Mouse (Mus musculus) hindbrain, embryonic 16.5 days (tissue): ENCODE measurements at regions not wholly inside any gene's neighbourhood (a gene's known extent, or its start where the extent isn't known, plus 50 kb on each side); places are given as distances from the start of the nearest gene placed in this dataset.
"Not testable (repeated sequence)": the region's sequence is repeated elsewhere in the genome, so short reads cannot be mapped to it uniquely, and the experiment has no call there.

Source experiments
- ATAC-seq: fragments of 200-750 bp; cut with Nextera tagmentation; 2 replicates; pipeline ENCODE4 v1.8.0; 2017; ENCODE audit warnings: moderate TSS enrichment, moderate library complexity
- H3K27ac ChIP-seq: fragments of 300-500 bp; sonication (generic); 2 replicates; pipeline ENCODE4 v1.5.1; 2014; ENCODE audit warnings: low read depth, mild to moderate bottlenecking, control low read depth, low read length, moderate library complexity
- H3K27me3 ChIP-seq: fragments of 300-500 bp; sonication (generic); replicated peaks from 2 replicates; pipeline ENCODE4 v1.6.1; 2014; ENCODE audit warnings: low read length; ENCODE audit not compliant: control insufficient read depth, insufficient read depth
- H3K36me3 ChIP-seq: fragments of 300-500 bp; sonication (generic); 2 replicates; pipeline ENCODE4 v1.6.1; 2014; ENCODE audit warnings: mild to moderate bottlenecking, low read length, moderate library complexity, mixed read lengths; ENCODE audit not compliant: control insufficient read depth, insufficient read depth
- H3K4me1 ChIP-seq: fragments of 300-500 bp; sonication (generic); 2 replicates; pipeline ENCODE4 v1.6.1; 2014; ENCODE audit warnings: low read depth, low read length; ENCODE audit not compliant: control insufficient read depth, insufficient read depth
- H3K4me2 ChIP-seq: fragments of 300-500 bp; sonication (generic); 2 replicates; pipeline ENCODE4 v1.6.1; 2014; ENCODE audit warnings: mild to moderate bottlenecking, low read length, control low read depth, moderate library complexity
- H3K4me3 ChIP-seq: fragments of 300-500 bp; sonication (generic); 2 replicates; pipeline ENCODE4 v1.5.1; 2014; ENCODE audit warnings: mild to moderate bottlenecking, low read length, control low read depth, moderate library complexity
- H3K9ac ChIP-seq: fragments of 300-500 bp; sonication (generic); 2 replicates; pipeline ENCODE4 v1.6.1; 2014; ENCODE audit warnings: low read depth, mild to moderate bottlenecking, control low read depth, low read length, moderate library complexity
- H3K9me3 ChIP-seq: fragments of 300-500 bp; sonication (generic); 2 replicates; pipeline ENCODE4 v1.6.1; 2014; ENCODE audit warnings: mild to moderate bottlenecking, low read length, moderate library complexity; ENCODE audit not compliant: control insufficient read depth
- WGBS: fragments of 180-500 bp; shearing (Covaris S2); extraction: QIAGEN DNeasy Blood & Tissue Kit; methylation state at CpG from one replicate; pipeline ENCODE4 v1.1.7; 2014; 5-methylcytosine and 5-hydroxymethylcytosine counted together

GRCm38 (mm10) chr10:10085934-10086333 is 185.1 kb upstream of the Stxbp5 start:
- 81% methylated on average over 4 of the region's 4 CpGs for WGBS
- no peaks in the 10 kb centered on the region for H3K36me3 ChIP-seq
- H3K9me3 ChIP-seq: no peaks in the 10 kb centered on the region
- no peak for ATAC-seq
- no peak overlapping the region for H3K27ac ChIP-seq
- H3K27me3 ChIP-seq: no peaks in the 10 kb centered on the region
- no peaks in the 10 kb centered on the region for H3K4me1 ChIP-seq
- no peak overlapping the region for H3K9ac ChIP-seq
- no peak overlapping the region for H3K4me2 ChIP-seq
- H3K4me3 ChIP-seq: no peak overlapping the region

- Histone ChIP-seq H3K4me3 (no peak overlapping the region), H3K4me1 (no peaks in the 10 kb centered on the region), H3K36me3 (no peaks in the 10 kb centered on the region), H3K27me3 (no peaks in the 10 kb centered on the region), H3K27ac (no peak overlapping the region), H3K9ac (no peak overlapping the region), H3K9me3 (no peaks in the 10 kb centered on the region), H3K4me2 (no peak overlapping the region)
- no peak for ATAC-seq
These were observed 169.3 kb upstream of the Stxbp5 start for GRCm38 (mm10) chr10:10070146-10070545.

DNA sequence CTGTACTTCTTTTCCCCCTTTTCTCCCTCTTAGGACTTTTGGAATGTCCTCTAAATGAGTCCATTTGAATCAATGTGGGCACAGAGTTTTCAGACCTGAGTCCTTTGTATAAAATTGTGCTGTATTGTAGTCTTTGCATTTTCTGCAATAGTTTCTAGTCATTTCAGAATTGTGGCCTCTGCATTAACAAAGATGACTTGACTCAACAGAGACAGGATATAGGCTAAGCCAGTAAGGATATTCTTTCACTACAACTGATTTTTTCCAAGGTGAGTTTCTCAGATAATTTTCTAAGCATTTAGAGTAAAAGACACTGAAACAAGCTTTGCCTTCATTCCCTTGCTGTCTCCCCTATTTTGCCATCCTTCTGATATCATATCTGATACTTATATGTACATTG is 168.8 kb upstream of the Stxbp5 start:
- not testable (repeated sequence) for ATAC-seq, H3K4me3 ChIP-seq, H3K9me3 ChIP-seq, H3K4me2 ChIP-seq, H3K27ac ChIP-seq, H3K9ac ChIP-seq, H3K36me3 ChIP-seq, H3K4me1 ChIP-seq, H3K27me3 ChIP-seq

DNA sequence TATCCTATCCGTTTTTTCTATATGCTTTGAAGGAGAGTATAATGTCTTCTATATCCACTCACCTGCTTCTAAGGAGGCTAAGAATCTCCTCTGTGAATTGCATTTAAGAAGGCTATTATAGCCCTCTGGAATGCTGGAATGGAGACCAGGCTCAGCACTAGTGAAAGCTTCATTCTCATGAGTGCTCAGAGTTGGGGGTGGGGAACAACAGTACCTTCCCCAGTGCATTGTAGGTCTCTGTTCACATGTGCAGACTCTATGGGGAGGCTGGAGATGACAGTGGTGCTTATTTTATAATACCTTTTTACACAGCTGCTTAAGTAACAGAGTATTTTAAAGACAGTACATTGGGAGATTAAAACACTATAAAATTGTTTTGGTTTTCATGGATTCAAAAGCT is 145.9 kb upstream of the Stxbp5 start:
- 74% methylated on average over 1 of the region's 1 CpGs for WGBS
- Histone ChIP-seq H3K4me3 (no peak overlapping the region), H3K4me2 (no peak overlapping the region), H3K9me3 (no peaks in the 10 kb centered on the region), H3K4me1 (no peaks in the 10 kb centered on the region), H3K36me3 (no peaks in the 10 kb centered on the region), H3K27me3 (no peaks in the 10 kb centered on the region), H3K9ac (no peak overlapping the region), H3K27ac (no peak overlapping the region)
- no peak for ATAC-seq

DNA sequence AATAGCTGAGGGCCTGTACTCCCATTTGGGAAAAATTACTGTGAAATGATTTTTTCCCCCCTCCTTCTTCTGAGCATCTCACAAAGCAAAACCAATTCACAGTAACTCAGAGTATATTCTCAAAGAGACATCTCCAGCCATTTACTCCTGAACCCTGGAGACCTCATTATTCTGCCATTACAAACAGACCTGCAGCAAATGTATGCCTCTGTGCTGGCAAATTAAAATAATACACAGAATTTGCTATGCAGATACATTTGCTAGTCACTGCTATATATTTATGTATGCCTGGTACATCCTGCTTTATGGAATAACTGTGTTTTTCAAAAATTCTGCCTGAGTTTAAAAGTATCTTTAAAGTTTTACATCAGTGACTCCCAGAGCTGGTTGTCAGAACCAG is 145.4 kb upstream of the Stxbp5 start:
- no peaks in the 10 kb centered on the region for H3K27me3 ChIP-seq
- no peak overlapping the region for H3K4me3 ChIP-seq
- no peak overlapping the region for H3K4me2 ChIP-seq
- H3K27ac ChIP-seq: no peak overlapping the region
- H3K9me3 ChIP-seq: no peaks in the 10 kb centered on the region
- no peaks in the 10 kb centered on the region for H3K36me3 ChIP-seq
- H3K9ac ChIP-seq: no peak overlapping the region
- no peak for ATAC-seq
- no peaks in the 10 kb centered on the region for H3K4me1 ChIP-seq

DNA sequence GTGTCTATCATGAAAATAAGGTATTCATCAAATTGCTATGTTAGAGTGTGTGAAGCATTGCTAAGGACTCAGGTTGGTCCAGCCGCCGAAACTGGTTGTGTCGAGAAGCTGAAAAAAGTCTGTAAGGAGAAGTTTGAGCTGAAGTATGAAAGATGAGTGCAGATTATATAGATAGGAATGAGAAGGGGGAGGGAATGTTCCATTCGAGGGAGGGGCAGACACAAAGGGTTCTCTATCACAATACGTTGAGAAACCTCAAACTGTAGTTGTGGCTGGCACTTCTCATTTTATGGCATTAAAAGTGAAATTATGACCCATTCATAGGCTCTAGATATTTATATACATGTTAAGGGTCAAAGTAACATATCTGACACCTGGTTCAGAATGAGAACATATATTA is 108.4 kb upstream of the Stxbp5 start:
- WGBS: 96% methylated on average over 5 of the region's 5 CpGs
- Histone ChIP-seq H3K9ac (no peak overlapping the region), H3K36me3 (no peaks in the 10 kb centered on the region), H3K4me3 (no peak overlapping the region), H3K4me2 (no peak overlapping the region), H3K9me3 (no peaks in the 10 kb centered on the region), H3K4me1 (no peaks in the 10 kb centered on the region), H3K27me3 (no peaks in the 10 kb centered on the region), H3K27ac (no peak overlapping the region)
- ATAC-seq: no peak

DNA sequence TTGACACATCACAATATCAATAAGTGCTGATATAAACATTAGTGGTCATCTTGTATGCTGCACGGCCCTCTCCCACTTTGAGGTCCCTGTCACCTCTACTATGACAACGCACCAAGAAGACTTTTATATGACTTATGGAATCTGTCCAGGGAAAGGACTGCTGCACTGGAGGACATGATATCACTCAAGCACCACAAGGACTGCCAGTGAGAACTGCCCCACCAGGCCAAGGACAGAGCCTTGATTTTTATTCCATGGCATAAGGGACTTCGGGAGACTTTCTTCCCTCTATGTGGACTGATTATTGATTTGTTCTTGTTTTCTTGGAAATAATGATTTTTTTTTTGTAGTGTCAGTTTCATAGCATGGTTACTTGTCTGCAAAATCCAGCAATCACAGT is 97.7 kb upstream of the Stxbp5 start:
- Histone ChIP-seq H3K4me2 (no peak overlapping the region), H3K4me3 (no peak overlapping the region), H3K36me3 (no peaks in the 10 kb centered on the region), H3K4me1 (no peaks in the 10 kb centered on the region), H3K9ac (no peak overlapping the region), H3K27me3 (no peaks in the 10 kb centered on the region), H3K9me3 (no peaks in the 10 kb centered on the region), H3K27ac (no peak overlapping the region)
- WGBS: 95% methylated on average over 3 of the region's 3 CpGs
- no peak for ATAC-seq

GRCm38 (mm10) chr10:9996211-9996610 is 95.3 kb upstream of the Stxbp5 start:
- H3K4me3 ChIP-seq: no peak overlapping the region
- no peak overlapping the region for H3K9ac ChIP-seq
- no peak overlapping the region for H3K4me2 ChIP-seq
- H3K9me3 ChIP-seq: no peaks in the 10 kb centered on the region
- ATAC-seq: no peak
- no peak overlapping the region for H3K27ac ChIP-seq
- H3K36me3 ChIP-seq: no peaks in the 10 kb centered on the region
- no peaks in the 10 kb centered on the region for H3K27me3 ChIP-seq
- no peaks in the 10 kb centered on the region for H3K4me1 ChIP-seq
- WGBS: 88% methylated on average over 6 of the region's 6 CpGs

DNA sequence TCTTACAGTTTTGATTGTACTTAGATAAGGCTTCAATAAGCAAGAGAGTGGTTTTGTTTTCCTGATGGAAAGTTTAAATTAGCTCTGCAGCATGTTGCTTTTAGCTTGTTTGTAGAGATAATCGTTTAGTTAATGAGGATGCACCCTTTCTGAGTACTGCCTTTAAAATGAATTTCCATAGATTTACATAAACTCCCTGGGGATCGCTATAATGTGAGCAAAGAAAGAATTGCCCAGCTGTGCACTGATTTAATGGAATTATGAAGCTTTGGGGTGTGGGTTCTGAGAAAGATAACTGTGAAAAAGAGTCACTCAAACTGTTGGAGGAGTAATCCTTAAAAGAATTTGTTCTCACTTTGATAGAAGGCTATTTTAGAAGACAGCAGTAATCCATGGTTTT is 91.9 kb upstream of the Stxbp5 start:
- no peak overlapping the region for H3K4me3 ChIP-seq
- H3K4me1 ChIP-seq: no peaks in the 10 kb centered on the region
- no peaks in the 10 kb centered on the region for H3K27me3 ChIP-seq
- ATAC-seq: no peak
- no peaks in the 10 kb centered on the region for H3K9me3 ChIP-seq
- no peak overlapping the region for H3K27ac ChIP-seq
- H3K9ac ChIP-seq: no peak overlapping the region
- H3K36me3 ChIP-seq: no peaks in the 10 kb centered on the region
- no peak overlapping the region for H3K4me2 ChIP-seq
- WGBS: 61% methylated on average over 2 of the region's 2 CpGs

DNA sequence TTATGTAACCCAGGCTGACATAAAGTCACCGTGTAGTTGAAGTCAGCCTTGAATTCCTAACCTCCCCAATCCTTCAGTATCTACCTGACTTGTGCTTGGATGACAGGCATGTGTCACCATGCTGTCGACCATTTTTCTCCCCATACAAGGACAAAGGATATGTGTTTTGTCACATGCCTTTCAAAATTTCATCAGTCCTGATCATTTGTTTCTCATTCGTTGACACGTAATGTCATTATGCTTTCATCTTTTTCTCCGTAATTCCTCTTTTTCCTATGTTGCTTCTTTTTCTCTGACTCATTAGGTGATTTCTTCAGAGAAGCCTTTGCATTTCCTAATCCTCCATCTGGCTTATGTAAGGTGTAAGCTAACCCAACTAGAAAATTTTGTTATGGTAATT is 84.5 kb upstream of the Stxbp5 start:
- Histone ChIP-seq H3K27me3 (no peaks in the 10 kb centered on the region), H3K9ac (no peak overlapping the region), H3K4me2 (no peak overlapping the region), H3K4me3 (no peak overlapping the region), H3K4me1 (no peaks in the 10 kb centered on the region), H3K27ac (no peak overlapping the region), H3K36me3 (no peaks in the 10 kb centered on the region), H3K9me3 (no peaks in the 10 kb centered on the region)
- ATAC-seq: no peak
- WGBS: 93% methylated on average over 5 of the region's 5 CpGs
